Comparison of ENCODE assay signal across 24 mouse cellular contexts in genomic region chr6:50549051-50549450, GRCm38 (mm10). TPM values are rescaled to one million over a fixed set of nuclear protein-coding genes. Genes with fewer than 3 reads are reported as not detected.
DNase-seq lines count a peak whose midpoint lies in the region; ATAC-seq and TF ChIP-seq lines count a peak whose summit lies in the region.
"Had no signal": no experiment of that assay in that cellular context is flagged by ENCODE, and none has a peak within 500 bp of the region (broad histone marks: within the 10 kb centered on the region; RNA-seq: fewer than 3 reads in every experiment).

No protein-coding gene starts in this region.

- H3K27me3 ChIP-seq in heart, embryonic 11.5 days (ENCODE audit: control insufficient read depth, insufficient read depth, low read length): no peaks in the 10 kb centered on the region
- H3K27me3 ChIP-seq in CH12.LX (replicated peaks): no peaks in the 10 kb centered on the region
- no peaks in the 10 kb centered on the region for H3K27me3 ChIP-seq in hindbrain, embryonic 14.5 days (ENCODE audit: control insufficient read depth, insufficient read depth, low read length)
- H3K27me3 ChIP-seq: embryonic facial prominence, embryonic 12.5 days; forebrain, embryonic 15.5 days; heart, embryonic 15.5 days; hindbrain, embryonic 13.5 days; intestine, embryonic 15.5 days; Patski had no signal

- no peaks in the 10 kb centered on the region for H3K79me2 ChIP-seq in CH12.LX (replicated peaks; ENCODE audit: control insufficient read depth, extremely low read depth, insufficient read depth, poor library complexity, severe bottlenecking)

- no peaks in the 10 kb centered on the region for H3K9me3 ChIP-seq in heart, embryonic 11.5 days (replicated peaks; ENCODE audit: control insufficient read depth, low read length)
- no peaks in the 10 kb centered on the region for H3K9me3 ChIP-seq in CH12.LX (replicated peaks; ENCODE audit: low read length)
- no peaks in the 10 kb centered on the region for H3K9me3 ChIP-seq in hindbrain, embryonic 14.5 days (ENCODE audit: control insufficient read depth, low read length)
- H3K9me3 ChIP-seq: embryonic facial prominence, embryonic 12.5 days; forebrain, embryonic 15.5 days; G1E; heart, embryonic 10.5 days; heart, embryonic 15.5 days; hindbrain, embryonic 13.5 days; intestine, embryonic 15.5 days had no signal

- no peak for TF ChIP-seq CTCF in CH12.LX (conservative IDR thresholded peaks at IDR 0.05 in 1 of 2, IDR thresholded peaks at IDR 0.05 in 1 of 2; ENCODE audit: low read depth in 2 of 2, low read length in 2 of 2)

- in situ Hi-C loops in CH12.LX (cut with MboI; ENCODE audit: low pct_ligation_motif_present, low pct_unique_long_range_greater_than_20kb, low sequenced_read_pairs): loop anchor here (25.0 kb wide), 2 partner anchors 437 to 1037 kb away; partner anchors contain the start of gene Mpp6

- no peak overlapping the region for H3K4me2 ChIP-seq in heart, embryonic 11.5 days
- no peak overlapping the region for H3K4me2 ChIP-seq in CH12.LX (ENCODE audit: insufficient read depth, low read depth, poor library complexity, severe bottlenecking)
- H3K4me2 ChIP-seq in hindbrain, embryonic 14.5 days (replicated peaks): no peak overlapping the region
- H3K4me2 ChIP-seq: embryonic facial prominence, embryonic 12.5 days; forebrain, embryonic 15.5 days; heart, embryonic 15.5 days; hindbrain, embryonic 13.5 days; intestine, embryonic 15.5 days had no signal

- no peak overlapping the region for H3K9ac ChIP-seq in heart, embryonic 11.5 days (ENCODE audit: low read depth, low read length)
- H3K9ac ChIP-seq in CH12.LX (ENCODE audit: insufficient read depth, low read depth): no peak overlapping the region
- no peak overlapping the region for H3K9ac ChIP-seq in hindbrain, embryonic 14.5 days
- H3K9ac ChIP-seq: embryonic facial prominence, embryonic 12.5 days; forebrain, embryonic 15.5 days; heart, embryonic 15.5 days; hindbrain, embryonic 13.5 days; intestine, embryonic 15.5 days had no signal

- no peak overlapping the region for H3K27ac ChIP-seq in heart, embryonic 11.5 days (ENCODE audit: low read depth, low read length)
- H3K27ac ChIP-seq in CH12.LX (ENCODE audit: insufficient read depth, low read depth): no peak overlapping the region
- H3K27ac ChIP-seq in hindbrain, embryonic 14.5 days: no peak overlapping the region
- H3K27ac ChIP-seq: embryonic facial prominence, embryonic 12.5 days; forebrain, embryonic 15.5 days; heart, embryonic 10.5 days; heart, embryonic 15.5 days; hindbrain, embryonic 13.5 days; intestine, embryonic 15.5 days had no signal

- DNase-seq in heart, adult 11 months: peak; percentile 43
- DNase-seq in right cerebral cortex, adult 2 months (ENCODE audit: low spot score in 2 of 2): peak; percentile 41 to 47
- no peak for DNase-seq in right cerebral cortex, postnatal 10 days (ENCODE audit: low spot score in 2 of 2)
- DNase-seq in CH12.LX (ENCODE audit: extremely low read depth): no peak
- peak; percentile 85 for DNase-seq in brain, adult 2 months (ENCODE audit: low read depth, low spot score)
- no peak for DNase-seq in adrenal gland, adult (ENCODE audit: inconsistent age in 2 of 2, low spot score in 1 of 2)
- no peak for DNase-seq in hindbrain, embryonic 14.5 days (ENCODE audit: low spot score)
- DNase-seq: adrenal gland, adult 8-10 months; adrenal gland, postnatal 36 days; cerebellum, adult 11 months; cerebellum, adult 8-10 months; gastrocnemius, postnatal 36 days; heart, adult 18-20 months; heart, postnatal 14 days had no signal

- no peaks in the 10 kb centered on the region for H3K4me1 ChIP-seq in heart, embryonic 11.5 days (ENCODE audit: control insufficient read depth, insufficient read depth, low read length)
- peaks cover 2 to 7% of the 10 kb centered on the region in 2 experiments; a peak in 2 of 4 replicates for H3K4me1 ChIP-seq in CH12.LX (ENCODE audit: control insufficient read depth in 1 of 2, insufficient read depth in 2 of 2)
- no peaks in the 10 kb centered on the region for H3K4me1 ChIP-seq in hindbrain, embryonic 14.5 days (replicated peaks; ENCODE audit: control insufficient read depth, insufficient read depth, low read length)
- H3K4me1 ChIP-seq: embryonic facial prominence, embryonic 12.5 days had no signal

- no peak for ATAC-seq in heart, embryonic 11.5 days (replicated peaks; ENCODE audit: insufficient number of reproducible peaks, low FRiP score, low TSS enrichment)
- ATAC-seq in hindbrain, embryonic 14.5 days (ENCODE audit: low FRiP score): no peak
- ATAC-seq: activated CD4-positive, CD25-positive, alpha-beta regulatory T cell, adult 4 months; forebrain, embryonic 15.5 days; intestine, embryonic 15.5 days; Patski had no signal

- no peak for TF ChIP-seq RAD21 in CH12.LX (IDR thresholded peaks at IDR 0.05; ENCODE audit: low read depth, low read length)

- no peak for TF ChIP-seq EP300 in CH12.LX (IDR thresholded peaks at IDR 0.05; ENCODE audit: low read length)

- H3K36me3 ChIP-seq in heart, embryonic 11.5 days (ENCODE audit: control insufficient read depth, insufficient read depth, low read length): no peaks in the 10 kb centered on the region
- no peaks in the 10 kb centered on the region for H3K36me3 ChIP-seq in CH12.LX (replicated peaks in 1 of 2; ENCODE audit: control insufficient read depth in 1 of 2, insufficient read depth in 1 of 2, low read length in 1 of 2)
- H3K36me3 ChIP-seq in hindbrain, embryonic 14.5 days (replicated peaks; ENCODE audit: control insufficient read depth, insufficient read depth): no peaks in the 10 kb centered on the region
- H3K36me3 ChIP-seq: embryonic facial prominence, embryonic 12.5 days; forebrain, embryonic 15.5 days; G1E; heart, embryonic 10.5 days; heart, embryonic 15.5 days; hindbrain, embryonic 13.5 days; intestine, embryonic 15.5 days had no signal

- dilution Hi-C loops in CH12.LX (cut with MboI; ENCODE audit: extremely low pct_ligation_motif_present, extremely low pct_unique_long_range_greater_than_20kb, low sequenced_read_pairs): no loop called here

- TF ChIP-seq POLR2A in CH12.LX (IDR thresholded peaks at IDR 0.05; ENCODE audit: low read depth, low read length): no peak

- 78% methylated on average over 5 of the region's 5 CpGs for WGBS in heart, embryonic 11.5 days (ENCODE audit: insufficient replicate concordance)
- 84% methylated on average over 5 of the region's 5 CpGs for WGBS in hindbrain, embryonic 14.5 days

- H3K4me3 ChIP-seq in heart, embryonic 11.5 days (ENCODE audit: low read depth, low read length): no peak overlapping the region
- no peak overlapping the region for H3K4me3 ChIP-seq in CH12.LX (replicated peaks in 1 of 3; ENCODE audit: low read depth in 2 of 3, low read length in 2 of 3, poor library complexity in 1 of 3)
- H3K4me3 ChIP-seq in hindbrain, embryonic 14.5 days (replicated peaks; ENCODE audit: low read length): no peak overlapping the region
- H3K4me3 ChIP-seq: embryonic facial prominence, embryonic 12.5 days; forebrain, embryonic 15.5 days; heart, embryonic 10.5 days; heart, embryonic 15.5 days; hindbrain, embryonic 13.5 days; intestine, embryonic 15.5 days had no signal

TF ChIP-seq in CH12.LX, 34 proteins besides CTCF, POLR2A, EP300 and RAD21:
- TF ChIP-seq TCF12 (IDR thresholded peaks at IDR 0.05; ENCODE audit: low read depth, low read length) (no peak), BHLHE40 (IDR thresholded peaks at IDR 0.05; ENCODE audit: low read depth, low read length) (peak; percentile 51), USF1 (IDR thresholded peaks at IDR 0.05; ENCODE audit: low read depth, low read length) (no peak)

RNA-seq across cellular contexts. Expression of gene Cycs, which starts 17.3 kb away (rescaled TPM):
- polyA plus RNA-seq in heart, embryonic 11.5 days (2014; fragmentation: Nextera tagmentation; extraction: Ambion mirVana): 168 and 176 TPM in 2 replicates
- total RNA-seq in CH12.LX (2012; rRNA removed): 44.6 and 78.9 TPM in 2 replicates
- total RNA-seq in CH12.LX (2014; rRNA removed): 122 and 137 TPM in 2 replicates
- polyA plus RNA-seq in CH12.LX (2012; ENCODE audit: insufficient read length, low read depth): 23.0 and 34.2 TPM in 2 replicates
- polyA plus RNA-seq in hindbrain, embryonic 14.5 days (2014; fragmentation: Nextera tagmentation; extraction: Ambion mirVana): 77.2 and 83.7 TPM in 2 replicates

RNA-seq across cellular contexts. Expression of gene 4921507P07Rik, which starts 47.4 kb away (rescaled TPM):
- 0.30 and 0.50 TPM in 2 replicates for polyA plus RNA-seq in heart, embryonic 11.5 days (2014; fragmentation: Nextera tagmentation; extraction: Ambion mirVana)
- total RNA-seq in CH12.LX (2012; rRNA removed) (not detected in 2 replicates), CH12.LX (2014; rRNA removed) (not detected in 2 replicates)
- 0.13 and 0.14 TPM in 2 replicates for polyA plus RNA-seq in CH12.LX (2012; ENCODE audit: insufficient read length, low read depth)
- 2.8 and 3.8 TPM in 2 replicates for polyA plus RNA-seq in hindbrain, embryonic 14.5 days (2014; fragmentation: Nextera tagmentation; extraction: Ambion mirVana)
- polyA plus RNA-seq: G1E had no signal

Comparison
In these comparisons a context has a peak if more than half of its experiments do, and no peak if none do; other contexts are left out.
1. DNase-seq: peak in heart, adult 11 months (single experiment), right cerebral cortex, adult 2 months (2 of 2) and brain, adult 2 months (single experiment); none in right cerebral cortex, postnatal 10 days (0 of 2), CH12.LX (single experiment), adrenal gland, adult (0 of 2) and hindbrain, embryonic 14.5 days (single experiment).